Mouse (Mus musculus): Measurements from ENCODE around the gene Tceal6. TPM values are rescaled to one million over a fixed set of nuclear protein-coding genes. Genes with fewer than 3 reads are reported as not detected.
"Not testable (repeated sequence)": the region's sequence is repeated elsewhere in the genome, so short reads cannot be mapped to it uniquely, and the experiment has no call there.

Gene Tceal6
- polyA plus RNA-seq (2015; fragmentation: Nextera tagmentation; extraction: Ambion mirVana) = 1.5 and 2.3 TPM in 2 replicates

GRCm38 (mm10) chrX:135210436-135211221 is at the start of gene Tceal6:
Gene Tceal6 (minus strand): TSS chrX:135210687.
- peaks cover 13% of the 10 kb centered on the region for H3K27me3 ChIP-seq (replicated peaks)
- H3K4me2 ChIP-seq = peak within 1 kb of the TSS; percentile 71
- WGBS = 23% methylated on average over 11 of the region's 13 CpGs
- peak within 1 kb of the TSS; percentile 33 for H3K9ac ChIP-seq
- no peak for ATAC-seq (ENCODE audit: extremely low read depth, insufficient number of reproducible peaks, low FRiP score, low TSS enrichment)
- peak within 1 kb of the TSS; percentile 47 for H3K4me3 ChIP-seq
- no peaks in the 10 kb centered on the region for H3K9me3 ChIP-seq
- H3K36me3 ChIP-seq = no peaks in the 10 kb centered on the region
- H3K4me1 ChIP-seq = no peaks in the 10 kb centered on the region
- H3K27ac ChIP-seq (replicated peaks) = no peak within 1 kb of the TSS

GRCm38 (mm10) chrX:135209773-135210435 is 583 bp downstream of the Tceal6 start:
- not testable (repeated sequence) for H3K4me1 ChIP-seq; H3K36me3 ChIP-seq; H3K27ac ChIP-seq (replicated peaks); H3K9me3 ChIP-seq; ATAC-seq (ENCODE audit: extremely low read depth, insufficient number of reproducible peaks, low FRiP score, low TSS enrichment)
- Histone ChIP-seq H3K27me3 (replicated peaks) (peaks cover 13% of the 10 kb centered on the region), H3K9ac (peak overlapping the region; percentile 33), H3K4me2 (peak overlapping the region; percentile 71), H3K4me3 (peak overlapping the region; percentile 47)
- WGBS = 18% methylated on average over 19 of the region's 21 CpGs

- no CpG with 5 or more reads among the region's 6 CpGs for WGBS
- not testable (repeated sequence) for ATAC-seq (ENCODE audit: extremely low read depth, insufficient number of reproducible peaks, low FRiP score, low TSS enrichment); H3K4me3 ChIP-seq
These were observed 20.6 kb downstream of the Tceal6 start for GRCm38 (mm10) chrX:135189924-135190323.

GRCm38 (mm10) chrX:135188661-135189060 is 21.8 kb downstream of the Tceal6 start:
- not testable (repeated sequence) for H3K4me3 ChIP-seq; H3K4me1 ChIP-seq; H3K27me3 ChIP-seq (replicated peaks); H3K36me3 ChIP-seq; H3K4me2 ChIP-seq; ATAC-seq (ENCODE audit: extremely low read depth, insufficient number of reproducible peaks, low FRiP score, low TSS enrichment); H3K9me3 ChIP-seq; H3K9ac ChIP-seq; H3K27ac ChIP-seq (replicated peaks)
- WGBS = no CpG with 5 or more reads among the region's 3 CpGs

More at GRCm38 (mm10) chrX:135189924-135190323, 20.6 kb downstream of the Tceal6 start:
- H3K9me3 ChIP-seq; H3K27ac ChIP-seq (replicated peaks); H3K27me3 ChIP-seq (replicated peaks); H3K4me1 ChIP-seq; H3K36me3 ChIP-seq; H3K9ac ChIP-seq; H3K4me2 ChIP-seq: not testable (repeated sequence)

- not testable (repeated sequence) for H3K9ac ChIP-seq; H3K36me3 ChIP-seq; H3K4me1 ChIP-seq; ATAC-seq (ENCODE audit: extremely low read depth, insufficient number of reproducible peaks, low FRiP score, low TSS enrichment); H3K27me3 ChIP-seq (replicated peaks); H3K9me3 ChIP-seq; H3K4me2 ChIP-seq; H3K4me3 ChIP-seq; H3K27ac ChIP-seq (replicated peaks)
- WGBS = 92% methylated on average over 6 of the region's 14 CpGs
These were observed 33.0 kb downstream of the Tceal6 start, which contains the start of gene Gm15023 for GRCm38 (mm10) chrX:135177532-135177931. Gene Gm15023 (minus strand): TSS chrX:135177632.

Other genes with a start within 250 kb of the Tceal6 start
- 0.29 and 0.79 TPM in 2 replicates for gene Nxf2, start 245.9 kb downstream of the Tceal6 start, polyA plus RNA-seq (2015; fragmentation: Nextera tagmentation; extraction: Ambion mirVana)
- 7.6 and 8.3 TPM in 2 replicates for gene Zmat1, start 201.5 kb downstream of the Tceal6 start, polyA plus RNA-seq (2015; fragmentation: Nextera tagmentation; extraction: Ambion mirVana)
- not detected in 2 replicates for gene Gm15023, start 33.1 kb downstream of the Tceal6 start, polyA plus RNA-seq (2015; fragmentation: Nextera tagmentation; extraction: Ambion mirVana)
- not detected in 2 replicates for gene Pramel3, start 91.6 kb upstream of the Tceal6 start, polyA plus RNA-seq (2015; fragmentation: Nextera tagmentation; extraction: Ambion mirVana)
- gene Gm5128, start 162.6 kb upstream of the Tceal6 start, polyA plus RNA-seq (2015; fragmentation: Nextera tagmentation; extraction: Ambion mirVana) = 0.04 TPM in 1 of 2 replicates, not detected in the other
- gene Gm7903, start 223.1 kb upstream of the Tceal6 start, polyA plus RNA-seq (2015; fragmentation: Nextera tagmentation; extraction: Ambion mirVana) = not detected in 2 replicates

Measured in heart, embryonic 13.5 days (tissue).